Mouse (Mus musculus) midbrain, embryonic 13.5 days (tissue): Measurements from ENCODE around the gene Rnf187. TPM values are rescaled to one million over a fixed set of nuclear protein-coding genes. Genes with fewer than 3 reads are reported as not detected.
A peak's percentile ranks its signal among the peaks of the same experiment; 100 is the strongest.

Experiments used
- ATAC-seq: fragments of 200-750 bp; cut with Nextera tagmentation; 2 replicates; pipeline ENCODE4 v1.8.0; 2017; ENCODE audit warnings: mild to moderate bottlenecking, moderate TSS enrichment, moderate library complexity
- H3K27ac ChIP-seq: fragments of 300-500 bp; sonication (generic); 2 replicates; pipeline ENCODE4 v1.5.1; 2015; ENCODE audit warnings: inconsistent platforms, mild to moderate bottlenecking, moderate library complexity
- H3K27me3 ChIP-seq: fragments of 300-500 bp; sonication (generic); 2 replicates; pipeline ENCODE4 v1.6.1; 2015; ENCODE audit warnings: mild to moderate bottlenecking, inconsistent platforms
- H3K36me3 ChIP-seq: fragments of 300-500 bp; sonication (generic); 2 replicates; pipeline ENCODE4 v1.6.1; 2015; ENCODE audit warnings: mild to moderate bottlenecking, inconsistent platforms
- H3K4me1 ChIP-seq: fragments of 300-500 bp; sonication (generic); replicated peaks from 2 replicates; pipeline ENCODE4 v1.6.1; 2015; ENCODE audit warnings: inconsistent platforms
- H3K4me2 ChIP-seq: fragments of 300-500 bp; sonication (generic); replicated peaks from 2 replicates; pipeline ENCODE4 v1.6.1; 2015; ENCODE audit warnings: moderate library complexity, mild to moderate bottlenecking, inconsistent platforms
- H3K4me3 ChIP-seq: fragments of 300-500 bp; sonication (generic); replicated peaks from 2 replicates; pipeline ENCODE4 v1.5.1; 2015; ENCODE audit warnings: mild to moderate bottlenecking, inconsistent platforms
- H3K9ac ChIP-seq: fragments of 300-500 bp; sonication (generic); replicated peaks from 2 replicates; pipeline ENCODE4 v1.6.1; 2015; ENCODE audit warnings: mild to moderate bottlenecking, inconsistent platforms
- H3K9me3 ChIP-seq: fragments of 300-500 bp; sonication (generic); 2 replicates; pipeline ENCODE4 v1.6.1; 2016; ENCODE audit warnings: mild to moderate bottlenecking, inconsistent platforms
- WGBS: fragments of 180-500 bp; shearing (Covaris S2); methylation state at CpG from one replicate; pipeline ENCODE4 v1.1.7; 2015; 5-methylcytosine and 5-hydroxymethylcytosine counted together
- polyA plus RNA-seq: library from polyadenylated mRNA; unstranded; fragments of >200 nt; fragmentation: Nextera tagmentation; extraction: Ambion mirVana; gene quantifications from 2 replicates; pipeline ENCODE4 v1.2.1, GENCODE M21; 2015

Rnf187 gene
- 453 and 491 TPM in 2 replicates for polyA plus RNA-seq

DNA sequence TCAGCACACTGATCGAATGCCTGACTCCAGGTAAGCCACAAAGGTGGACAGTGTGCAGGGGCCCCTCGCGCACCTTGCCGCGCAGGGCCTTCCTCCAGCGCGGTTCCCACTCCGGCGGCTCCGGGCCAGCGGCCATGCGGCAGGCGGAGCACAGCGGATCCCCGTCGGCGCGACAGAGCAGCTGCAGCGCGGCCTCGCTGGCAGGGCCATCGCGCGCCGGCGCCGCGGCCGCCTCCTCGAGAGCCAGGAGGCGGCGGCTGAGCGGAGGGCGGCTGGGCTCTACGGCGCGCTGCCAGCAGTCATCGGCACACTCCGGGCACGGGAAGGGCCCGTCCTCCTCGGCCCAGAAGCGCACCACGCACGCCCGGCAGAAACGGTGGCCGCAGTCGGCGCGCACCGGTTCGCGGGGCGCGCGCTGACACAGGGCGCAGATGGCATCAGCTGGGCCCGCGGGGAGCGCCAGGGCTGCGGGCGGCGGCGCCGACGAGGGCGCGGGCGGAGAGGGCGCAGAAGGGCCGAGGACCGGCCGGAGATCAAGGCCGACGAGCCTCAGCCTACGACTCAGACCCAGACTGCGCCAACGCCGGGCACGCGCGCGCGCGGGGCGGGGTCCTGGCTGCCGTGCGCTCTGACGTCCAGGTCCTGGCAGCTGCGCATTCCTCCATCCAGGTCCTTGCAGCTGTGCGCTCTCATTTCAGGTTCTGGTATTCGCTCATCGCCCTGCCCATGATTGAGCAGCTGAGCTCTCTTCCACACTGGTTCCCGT lies at the start of gene Rnf187:
TSS of gene Rnf187 (minus strand) at position 595 of the 766 bp plus-strand sequence.
- under 1% methylated on average over 90 of the region's 95 CpGs for WGBS
- ATAC-seq: peak; percentile 98
- peak within 1 kb of the TSS; percentile 96 for H3K4me3 ChIP-seq
- H3K9ac ChIP-seq: peak within 1 kb of the TSS; percentile 100
- H3K36me3 ChIP-seq: peaks cover 32% of the 10 kb centered on the region
- peak within 1 kb of the TSS; percentile 83 for H3K4me2 ChIP-seq
- H3K27ac ChIP-seq: peak within 1 kb of the TSS; percentile 96
- no peaks in the 10 kb centered on the region for H3K9me3 ChIP-seq
- H3K27me3 ChIP-seq: no peaks in the 10 kb centered on the region
- H3K4me1 ChIP-seq: peaks cover 32% of the 10 kb centered on the region

DNA sequence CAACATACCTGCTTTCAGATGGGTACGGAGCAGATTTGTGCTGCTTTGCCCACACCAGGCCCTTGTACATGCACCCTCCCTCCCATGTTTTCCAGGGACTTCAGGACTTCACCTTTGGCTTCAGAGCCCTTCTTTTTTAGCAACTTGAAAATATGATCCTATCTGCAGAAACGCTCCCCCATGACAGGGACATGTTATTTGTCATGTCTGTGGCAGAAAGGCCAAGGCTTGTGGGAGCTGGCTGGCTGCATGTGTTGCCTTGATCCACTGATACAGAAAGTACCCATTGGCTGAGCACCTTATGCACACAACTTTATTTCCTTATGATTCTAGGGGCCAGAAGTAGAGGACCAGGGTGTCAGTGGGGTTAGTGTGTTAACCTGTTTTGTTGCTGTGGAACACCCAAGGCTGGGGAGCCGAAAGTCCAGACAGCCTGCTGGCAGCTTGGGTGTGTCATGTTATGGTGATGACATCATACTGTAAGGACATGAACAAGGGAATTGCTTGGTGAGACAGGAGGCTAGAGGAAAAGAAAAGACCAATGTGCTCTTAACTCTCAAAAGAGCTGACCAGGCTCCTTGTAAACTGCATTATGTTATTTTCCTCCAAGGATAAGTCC lies 46.7 kb upstream of the Rnf187 start:
- Histone ChIP-seq H3K4me1 (peaks cover 14% of the 10 kb centered on the region), H3K27me3 (no peaks in the 10 kb centered on the region), H3K27ac (no peak overlapping the region), H3K4me2 (no peak overlapping the region), H3K36me3 (peaks cover 82% of the 10 kb centered on the region), H3K4me3 (no peak overlapping the region), H3K9ac (no peak overlapping the region), H3K9me3 (no peaks in the 10 kb centered on the region)
- 94% methylated on average over 3 of the region's 3 CpGs for WGBS
- ATAC-seq: no peak

GRCm38 (mm10) chr11:58984657-58985056 lies 45.9 kb upstream of the Rnf187 start:
- peaks cover 75% of the 10 kb centered on the region for H3K36me3 ChIP-seq
- WGBS: 93% methylated on average over 7 of the region's 7 CpGs

GRCm38 (mm10) chr11:58983691-58984341 lies 45.1 kb upstream of the Rnf187 start:
- peaks cover 66% of the 10 kb centered on the region for H3K36me3 ChIP-seq
- H3K4me1 ChIP-seq: peaks cover 30% of the 10 kb centered on the region
- H3K9me3 ChIP-seq: no peaks in the 10 kb centered on the region
- no peak overlapping the region for H3K4me3 ChIP-seq
- no peak overlapping the region for H3K4me2 ChIP-seq
- H3K27ac ChIP-seq: no peak overlapping the region
- H3K9ac ChIP-seq: no peak overlapping the region
- 88% methylated on average over 6 of the region's 6 CpGs for WGBS
- ATAC-seq: no peak
- no peaks in the 10 kb centered on the region for H3K27me3 ChIP-seq

More at GRCm38 (mm10) chr11:58984657-58985056, 45.9 kb upstream of the Rnf187 start:
- Histone ChIP-seq H3K4me1 (peaks cover 22% of the 10 kb centered on the region), H3K4me3 (no peak overlapping the region), H3K4me2 (no peak overlapping the region), H3K27me3 (no peaks in the 10 kb centered on the region), H3K9ac (no peak overlapping the region), H3K9me3 (no peaks in the 10 kb centered on the region), H3K27ac (no peak overlapping the region)
- ATAC-seq: no peak

DNA sequence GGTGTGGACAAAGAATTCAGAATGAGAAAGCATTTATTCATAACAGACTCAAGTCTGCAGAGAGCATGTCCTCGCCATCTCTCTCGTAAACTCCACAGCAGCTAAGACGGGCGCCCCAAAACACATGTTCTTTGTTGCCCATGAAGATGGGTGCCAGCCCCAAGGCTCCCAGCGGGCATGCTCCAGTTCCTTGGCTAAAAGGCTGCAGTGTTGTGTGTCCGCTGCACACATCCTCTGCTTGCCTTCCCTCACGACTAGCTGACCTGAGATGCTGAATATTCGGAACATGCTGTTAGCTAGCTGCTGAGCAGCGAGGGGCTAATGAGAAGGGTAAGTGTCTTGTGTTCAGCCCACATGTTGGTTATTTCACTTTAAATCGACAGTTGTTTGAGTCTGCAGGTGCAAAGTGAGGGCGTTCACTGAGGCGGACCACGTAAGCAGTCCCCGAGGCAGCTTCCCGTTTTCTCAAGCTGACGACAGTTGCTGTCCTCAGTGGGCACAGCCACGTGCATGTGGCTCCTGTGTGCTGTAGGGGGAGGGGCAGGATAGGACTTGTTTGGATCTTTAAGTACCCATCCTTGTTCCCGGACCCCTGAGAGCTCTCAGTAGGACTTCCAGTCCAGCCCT lies 43.9 kb upstream of the Rnf187 start:
- no peak overlapping the region for H3K4me2 ChIP-seq
- H3K9me3 ChIP-seq: no peaks in the 10 kb centered on the region
- no peaks in the 10 kb centered on the region for H3K27me3 ChIP-seq
- H3K9ac ChIP-seq: no peak overlapping the region
- WGBS: 91% methylated on average over 18 of the region's 18 CpGs
- no peak for ATAC-seq
- no peak overlapping the region for H3K27ac ChIP-seq
- peaks cover 54% of the 10 kb centered on the region for H3K36me3 ChIP-seq
- peaks cover 36% of the 10 kb centered on the region for H3K4me1 ChIP-seq
- H3K4me3 ChIP-seq: no peak overlapping the region

DNA sequence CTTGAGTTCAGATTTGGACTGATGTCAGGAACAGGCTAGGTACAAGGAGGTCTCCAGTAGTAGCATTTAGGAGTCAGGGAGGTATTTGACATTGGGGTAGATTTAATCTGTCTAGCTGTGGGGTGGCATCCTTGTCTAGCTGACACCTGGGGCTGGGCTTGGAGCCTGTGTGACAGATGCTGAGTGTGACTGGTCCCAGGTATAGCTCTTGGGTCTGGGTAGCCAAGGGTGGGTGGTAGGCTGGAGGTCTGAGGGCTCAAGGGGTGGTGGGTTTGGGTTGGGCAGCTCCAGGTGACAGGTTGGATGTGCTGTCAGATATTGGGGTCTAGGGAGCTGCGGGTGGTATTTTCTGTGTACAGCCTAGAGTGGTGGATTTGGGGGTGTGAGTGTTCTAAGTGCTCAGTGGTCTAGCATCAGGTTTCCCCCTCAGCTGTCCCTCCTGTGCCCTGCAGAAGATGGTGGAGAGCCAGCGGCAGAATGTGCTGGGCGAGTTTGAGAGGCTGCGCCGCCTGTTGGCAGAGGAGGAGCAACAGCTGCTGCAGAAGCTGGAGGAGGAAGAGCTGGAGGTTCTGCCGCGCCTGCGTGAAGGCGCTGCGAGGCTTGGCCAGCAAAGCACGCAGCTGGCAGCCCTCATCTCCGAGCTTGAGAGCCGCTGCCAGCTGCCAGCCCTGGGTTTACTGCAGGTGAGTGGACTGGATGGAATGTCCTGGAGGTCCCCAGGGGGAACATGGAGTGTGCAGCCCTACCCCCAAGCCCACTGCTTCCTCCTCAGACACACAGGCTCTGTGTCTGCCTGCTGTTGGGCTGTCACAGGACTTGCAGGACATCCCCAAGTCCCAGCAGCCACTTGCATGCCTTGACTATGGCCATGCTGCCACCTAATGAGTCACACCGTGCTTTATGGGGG lies 43.1 kb upstream of the Rnf187 start:
- H3K4me3 ChIP-seq: no peak overlapping the region
- H3K4me1 ChIP-seq: peaks cover 41% of the 10 kb centered on the region
- no peaks in the 10 kb centered on the region for H3K27me3 ChIP-seq
- WGBS: 46% methylated on average over 14 of the region's 14 CpGs
- no peak overlapping the region for H3K4me2 ChIP-seq
- peaks cover 46% of the 10 kb centered on the region for H3K36me3 ChIP-seq
- H3K27ac ChIP-seq: no peak overlapping the region
- H3K9me3 ChIP-seq: no peaks in the 10 kb centered on the region
- no peak for ATAC-seq
- 0 out of 2 replicates have a peak overlapping the region, but pooled peaks have one; percentile 3 for H3K9ac ChIP-seq

DNA sequence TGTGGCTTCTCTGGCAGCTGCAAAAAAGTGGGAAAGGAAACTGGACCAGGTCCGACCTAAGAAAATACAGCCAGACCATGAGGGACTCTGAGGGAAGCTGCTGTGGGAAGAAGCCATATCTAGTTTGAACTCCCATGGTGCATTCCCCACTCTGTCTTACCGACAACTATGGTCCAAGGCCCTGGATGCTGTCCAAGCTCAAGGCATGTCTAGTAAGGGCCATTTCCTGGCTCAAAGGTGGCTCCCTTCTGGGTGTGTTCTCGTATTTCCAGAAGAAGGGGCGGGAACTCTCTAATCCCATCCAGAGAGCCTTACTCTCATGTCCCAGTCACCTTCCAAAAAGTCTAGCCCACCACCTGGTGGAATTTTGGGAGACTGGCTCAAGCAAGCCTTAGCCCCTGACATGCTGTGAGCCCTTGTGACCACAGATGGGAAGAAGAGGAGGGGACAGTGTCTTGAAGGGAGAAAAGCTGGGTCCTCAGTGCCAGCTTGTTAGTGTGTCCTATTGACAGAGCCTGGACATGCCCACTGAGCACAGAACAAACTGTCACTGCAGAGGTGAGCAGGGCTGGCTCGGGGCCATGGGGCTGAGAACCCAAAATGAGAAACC lies 41.8 kb upstream of the Rnf187 start:
- Histone ChIP-seq H3K27me3 (no peaks in the 10 kb centered on the region), H3K4me1 (peaks cover 50% of the 10 kb centered on the region), H3K36me3 (peaks cover 33% of the 10 kb centered on the region), H3K9me3 (no peaks in the 10 kb centered on the region), H3K9ac (0 out of 2 replicates have a peak overlapping the region, but pooled peaks have one; percentile 25), H3K4me2 (peak overlapping the region; percentile 100), H3K27ac (no peak overlapping the region), H3K4me3 (peak overlapping the region; percentile 99; the same call in 1 of the 2 replicates)
- no peak for ATAC-seq
- whole genome bisulfite sequencing: 73% methylated on average over 5 of the region's 5 CpGs

DNA sequence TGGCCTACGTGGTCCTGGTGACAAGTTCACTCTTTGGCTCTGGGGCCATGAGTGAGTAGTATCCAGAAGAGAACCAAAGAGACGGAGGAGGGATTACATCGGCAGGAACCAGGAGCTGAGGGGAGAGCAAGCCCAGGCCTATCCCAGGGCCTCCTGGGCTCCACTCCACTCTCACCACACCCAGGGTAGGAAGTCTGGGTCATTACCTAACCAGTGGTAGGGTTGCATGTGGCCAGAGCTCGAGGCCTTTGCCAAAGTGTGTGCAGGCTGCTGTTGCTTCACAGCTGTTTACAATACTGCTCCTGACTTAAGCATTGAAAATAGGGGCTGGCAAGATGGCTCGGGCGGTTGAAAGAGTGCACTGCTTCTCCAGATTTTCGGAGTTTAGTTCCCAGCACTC lies 40.9 kb upstream of the Rnf187 start:
- whole genome bisulfite sequencing: 83% methylated on average over 7 of the region's 7 CpGs
- Histone ChIP-seq H3K4me2 (peak overlapping the region; percentile 100), H3K9me3 (no peaks in the 10 kb centered on the region), H3K27ac (no peak overlapping the region), H3K9ac (peak overlapping the region; percentile 97), H3K27me3 (no peaks in the 10 kb centered on the region), H3K36me3 (peaks cover 26% of the 10 kb centered on the region), H3K4me3 (peak overlapping the region; percentile 99), H3K4me1 (peaks cover 54% of the 10 kb centered on the region)
- no peak for ATAC-seq

GRCm38 (mm10) chr11:58979183-58979582 lies 40.5 kb upstream of the Rnf187 start:
- 89% methylated on average over 3 of the region's 3 CpGs for WGBS
- Histone ChIP-seq H3K27me3 (no peaks in the 10 kb centered on the region), H3K9me3 (no peaks in the 10 kb centered on the region), H3K4me1 (peaks cover 58% of the 10 kb centered on the region), H3K4me2 (peak overlapping the region; percentile 100), H3K4me3 (peak overlapping the region; percentile 99), H3K36me3 (peaks cover 25% of the 10 kb centered on the region), H3K27ac (no peak overlapping the region), H3K9ac (peak overlapping the region; percentile 97)
- ATAC-seq: no peak

DNA sequence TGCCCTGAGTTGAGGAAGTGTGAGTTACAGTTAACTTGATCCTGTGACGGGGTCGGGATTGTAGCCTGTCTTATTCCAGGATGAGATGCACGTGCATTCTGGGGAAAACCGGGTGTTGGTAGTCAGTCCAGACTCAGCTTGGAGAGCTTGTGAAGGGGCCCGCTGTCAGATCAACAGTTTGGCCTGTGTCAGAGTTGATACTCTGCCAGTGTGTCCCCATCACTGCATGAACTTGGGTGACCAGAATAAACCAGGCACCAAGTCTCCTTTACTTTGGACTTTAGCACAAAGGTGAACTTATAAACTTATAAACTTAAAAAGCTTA lies 40.0 kb upstream of the Rnf187 start:
- H3K4me2 ChIP-seq: peak overlapping the region; percentile 100
- 4% methylated on average over 5 of the region's 5 CpGs for WGBS
- no peaks in the 10 kb centered on the region for H3K27me3 ChIP-seq
- H3K9ac ChIP-seq: peak overlapping the region; percentile 97
- H3K9me3 ChIP-seq: no peaks in the 10 kb centered on the region
- ATAC-seq: no peak
- peaks cover 20% of the 10 kb centered on the region for H3K36me3 ChIP-seq
- H3K4me1 ChIP-seq: peaks cover 58% of the 10 kb centered on the region
- peak overlapping the region; percentile 99 for H3K4me3 ChIP-seq
- H3K27ac ChIP-seq: no peak overlapping the region; the same call in 1 of the 2 replicates
